Mouse (Mus musculus): ENCODE results near the gene Aqp6.

Gene Aqp6

GRCm38 (mm10) chr15:99603216-99603615 lies 2.0 kb downstream of the Aqp6 start:
- H3K4me3 ChIP-seq (replicated peaks; ENCODE audit: low read length), result no peak overlapping the region
- H3K27me3 ChIP-seq (ENCODE audit: insufficient read depth, low read length), result peaks cover 64% of the 10 kb centered on the region
- TF ChIP-seq POU5F1 (IDR thresholded peaks at IDR 0.05; ENCODE audit: borderline replicate concordance, low read length) (no peak), CTCF (conservative IDR thresholded peaks at IDR 0.05; ENCODE audit: low read length) (no peak), NANOG (IDR thresholded peaks at IDR 0.05; ENCODE audit: borderline replicate concordance, low read length) (no peak)
- H3K36me3 ChIP-seq (ENCODE audit: insufficient read depth, low read length), result no peaks in the 10 kb centered on the region
- no peaks in the 10 kb centered on the region for H3K9me3 ChIP-seq (ENCODE audit: low read length)
- peaks cover 31% of the 10 kb centered on the region for H3K4me1 ChIP-seq (replicated peaks; ENCODE audit: low read depth, low read length)

GRCm38 (mm10) chr15:99605595-99605994 lies 4.4 kb downstream of the Aqp6 start:
- Histone ChIP-seq H3K4me3 (replicated peaks; ENCODE audit: low read length) (no peak overlapping the region), H3K4me1 (replicated peaks; ENCODE audit: low read depth, low read length) (peaks cover 26% of the 10 kb centered on the region), H3K9me3 (ENCODE audit: low read length) (no peaks in the 10 kb centered on the region), H3K36me3 (ENCODE audit: insufficient read depth, low read length) (no peaks in the 10 kb centered on the region), H3K27me3 (ENCODE audit: insufficient read depth, low read length) (peaks cover 48% of the 10 kb centered on the region)
- TF ChIP-seq CTCF (conservative IDR thresholded peaks at IDR 0.05; ENCODE audit: low read length), result no peak

GRCm38 (mm10) chr15:99606515-99606914 lies 5.3 kb downstream of the Aqp6 start:
- TF ChIP-seq NANOG (IDR thresholded peaks at IDR 0.05; ENCODE audit: borderline replicate concordance, low read length) (no peak), CTCF (conservative IDR thresholded peaks at IDR 0.05; ENCODE audit: low read length) (no peak), POU5F1 (IDR thresholded peaks at IDR 0.05; ENCODE audit: borderline replicate concordance, low read length) (no peak)
- no peak overlapping the region for H3K4me3 ChIP-seq (replicated peaks; ENCODE audit: low read length)
- peaks cover 39% of the 10 kb centered on the region for H3K27me3 ChIP-seq (ENCODE audit: insufficient read depth, low read length)
- H3K36me3 ChIP-seq (ENCODE audit: insufficient read depth, low read length), result no peaks in the 10 kb centered on the region
- H3K9me3 ChIP-seq (ENCODE audit: low read length), result no peaks in the 10 kb centered on the region
- H3K4me1 ChIP-seq (replicated peaks; ENCODE audit: low read depth, low read length), result peaks cover 19% of the 10 kb centered on the region

GRCm38 (mm10) chr15:99607388-99608113 lies 6.4 kb downstream of the Aqp6 start:
- TF ChIP-seq CTCF (conservative IDR thresholded peaks at IDR 0.05; ENCODE audit: low read length) (no peak), POU5F1 (IDR thresholded peaks at IDR 0.05; ENCODE audit: borderline replicate concordance, low read length) (no peak), NANOG (IDR thresholded peaks at IDR 0.05; ENCODE audit: borderline replicate concordance, low read length) (no peak)
- Histone ChIP-seq H3K4me1 (replicated peaks; ENCODE audit: low read depth, low read length) (peaks cover 10% of the 10 kb centered on the region), H3K36me3 (ENCODE audit: insufficient read depth, low read length) (no peaks in the 10 kb centered on the region), H3K9me3 (ENCODE audit: low read length) (no peaks in the 10 kb centered on the region), H3K27me3 (ENCODE audit: insufficient read depth, low read length) (peaks cover 31% of the 10 kb centered on the region), H3K4me3 (replicated peaks; ENCODE audit: low read length) (no peak overlapping the region)

- Histone ChIP-seq H3K4me1 (replicated peaks; ENCODE audit: low read depth, low read length) (peaks cover 6% of the 10 kb centered on the region), H3K4me3 (replicated peaks; ENCODE audit: low read length) (no peak overlapping the region), H3K27me3 (ENCODE audit: insufficient read depth, low read length) (peaks cover 21% of the 10 kb centered on the region), H3K9me3 (ENCODE audit: low read length) (no peaks in the 10 kb centered on the region), H3K36me3 (ENCODE audit: insufficient read depth, low read length) (no peaks in the 10 kb centered on the region)
- TF ChIP-seq CTCF (conservative IDR thresholded peaks at IDR 0.05; ENCODE audit: low read length) (no peak), POU5F1 (IDR thresholded peaks at IDR 0.05; ENCODE audit: borderline replicate concordance, low read length) (no peak), NANOG (IDR thresholded peaks at IDR 0.05; ENCODE audit: borderline replicate concordance, low read length) (no peak)
These were observed 7.4 kb downstream of the Aqp6 start for GRCm38 (mm10) chr15:99608382-99609125.

GRCm38 (mm10) chr15:99611563-99611962 lies 10.4 kb downstream of the Aqp6 start:
- TF ChIP-seq CTCF (conservative IDR thresholded peaks at IDR 0.05; ENCODE audit: low read length), result no peak
- no peak for TF ChIP-seq POU5F1 (IDR thresholded peaks at IDR 0.05; ENCODE audit: borderline replicate concordance, low read length)
- TF ChIP-seq NANOG (IDR thresholded peaks at IDR 0.05; ENCODE audit: borderline replicate concordance, low read length), result no peak
- Histone ChIP-seq H3K9me3 (ENCODE audit: low read length) (no peaks in the 10 kb centered on the region), H3K4me3 (replicated peaks; ENCODE audit: low read length) (no peak overlapping the region), H3K36me3 (ENCODE audit: insufficient read depth, low read length) (no peaks in the 10 kb centered on the region), H3K4me1 (replicated peaks; ENCODE audit: low read depth, low read length) (peaks cover 14% of the 10 kb centered on the region), H3K27me3 (ENCODE audit: insufficient read depth, low read length) (peaks cover 20% of the 10 kb centered on the region)

GRCm38 (mm10) chr15:99614273-99614672 lies 13.1 kb downstream of the Aqp6 start:
- Histone ChIP-seq H3K4me1 (replicated peaks; ENCODE audit: low read depth, low read length) (peaks cover 12% of the 10 kb centered on the region), H3K27me3 (ENCODE audit: insufficient read depth, low read length) (peaks cover 15% of the 10 kb centered on the region), H3K9me3 (ENCODE audit: low read length) (no peaks in the 10 kb centered on the region), H3K36me3 (ENCODE audit: insufficient read depth, low read length) (peaks cover 5% of the 10 kb centered on the region), H3K4me3 (replicated peaks; ENCODE audit: low read length) (no peak overlapping the region)
- TF ChIP-seq POU5F1 (IDR thresholded peaks at IDR 0.05; ENCODE audit: borderline replicate concordance, low read length), result no peak
- TF ChIP-seq NANOG (IDR thresholded peaks at IDR 0.05; ENCODE audit: borderline replicate concordance, low read length), result no peak
- TF ChIP-seq CTCF (conservative IDR thresholded peaks at IDR 0.05; ENCODE audit: low read length), result no peak

- Histone ChIP-seq H3K4me1 (replicated peaks; ENCODE audit: low read depth, low read length) (peaks cover 13% of the 10 kb centered on the region), H3K4me3 (replicated peaks; ENCODE audit: low read length) (no peak overlapping the region), H3K9me3 (ENCODE audit: low read length) (no peaks in the 10 kb centered on the region), H3K27me3 (ENCODE audit: insufficient read depth, low read length) (peaks cover 15% of the 10 kb centered on the region), H3K36me3 (ENCODE audit: insufficient read depth, low read length) (peaks cover 10% of the 10 kb centered on the region)
- TF ChIP-seq POU5F1 (IDR thresholded peaks at IDR 0.05; ENCODE audit: borderline replicate concordance, low read length) (no peak), CTCF (conservative IDR thresholded peaks at IDR 0.05; ENCODE audit: low read length) (no peak), NANOG (IDR thresholded peaks at IDR 0.05; ENCODE audit: borderline replicate concordance, low read length) (no peak)
These were observed 13.6 kb downstream of the Aqp6 start for GRCm38 (mm10) chr15:99614753-99615152.

Measured in E14TG2a.4 (cell line).